Mouse (Mus musculus) neural tube, embryonic 14.5 days (tissue): ENCODE data around the gene Ppp1r12a. TPM values are rescaled to one million over a fixed set of nuclear protein-coding genes. Genes with fewer than 3 reads are reported as not detected.

Experiments
- ATAC-seq: fragments of 200-750 bp; cut with Nextera tagmentation; 2 replicates; pipeline ENCODE4 v1.8.0; 2017; ENCODE audit warnings: low read depth, mild to moderate bottlenecking, moderate TSS enrichment, moderate library complexity
- H3K27ac ChIP-seq: fragments of 300-500 bp; sonication (generic); 2 replicates; pipeline ENCODE4 v1.5.1; 2014; ENCODE audit warnings: low read depth, mild to moderate bottlenecking, control low read depth, low read length, moderate library complexity, mixed read lengths
- H3K27me3 ChIP-seq: fragments of 300-500 bp; sonication (generic); 2 replicates; pipeline ENCODE4 v1.6.1; 2014; ENCODE audit warnings: low read length; ENCODE audit not compliant: control insufficient read depth, insufficient read depth
- H3K36me3 ChIP-seq: fragments of 300-500 bp; sonication (generic); 2 replicates; pipeline ENCODE4 v1.6.1; 2014; ENCODE audit warnings: low read length, mixed read lengths; ENCODE audit not compliant: control insufficient read depth, insufficient read depth
- H3K4me1 ChIP-seq: fragments of 300-500 bp; sonication (generic); 2 replicates; pipeline ENCODE4 v1.6.1; 2014; ENCODE audit warnings: low read length; ENCODE audit not compliant: control insufficient read depth, insufficient read depth
- H3K4me2 ChIP-seq: fragments of 300-500 bp; sonication (generic); 2 replicates; pipeline ENCODE4 v1.6.1; 2014; ENCODE audit warnings: mild to moderate bottlenecking, low read depth, low read length, control low read depth
- H3K4me3 ChIP-seq: fragments of 300-500 bp; sonication (generic); 2 replicates; pipeline ENCODE4 v1.5.1; 2014; ENCODE audit warnings: low read depth, low read length, control low read depth, mixed read lengths
- H3K9ac ChIP-seq: fragments of 300-500 bp; sonication (generic); replicated peaks from 2 replicates; pipeline ENCODE4 v1.6.1; 2014; ENCODE audit warnings: low read depth, mild to moderate bottlenecking, control low read depth, low read length, mixed read lengths
- H3K9me3 ChIP-seq: fragments of 300-500 bp; sonication (generic); 2 replicates; pipeline ENCODE4 v1.6.1; 2016; ENCODE audit warnings: low read length; ENCODE audit not compliant: control insufficient read depth
- WGBS: fragments of 180-500 bp; shearing (Covaris S2); extraction: QIAGEN DNeasy Blood & Tissue Kit; methylation state at CpG from one replicate; pipeline ENCODE4 v1.1.7; 2014; 5-methylcytosine and 5-hydroxymethylcytosine counted together
- polyA plus RNA-seq: library from polyadenylated mRNA; unstranded; fragments of >200 nt; fragmentation: Nextera tagmentation; extraction: Ambion mirVana; gene quantifications from 2 replicates; pipeline ENCODE4 v1.2.1, GENCODE M21; 2014

Ppp1r12a gene
- polyA plus RNA-seq, 1 experiment from 2014 or later, result 81.7 TPM

GRCm38 (mm10) chr10:108155687-108156067 lies 6.3 kb upstream of the Ppp1r12a start:
- H3K4me3 ChIP-seq, result no peak overlapping the region
- no peaks in the 10 kb centered on the region for H3K4me1 ChIP-seq
- no peaks in the 10 kb centered on the region for H3K27me3 ChIP-seq
- no peak overlapping the region for H3K27ac ChIP-seq
- H3K4me2 ChIP-seq, result no peak overlapping the region
- H3K36me3 ChIP-seq, result no peaks in the 10 kb centered on the region
- 90% methylated on average over 7 of the region's 7 CpGs for WGBS
- no peaks in the 10 kb centered on the region for H3K9me3 ChIP-seq
- H3K9ac ChIP-seq, result no peak overlapping the region
- no peak for ATAC-seq

GRCm38 (mm10) chr10:108156128-108156527 lies 5.9 kb upstream of the Ppp1r12a start:
- Histone ChIP-seq H3K27me3 (no peaks in the 10 kb centered on the region), H3K4me3 (no peak overlapping the region), H3K36me3 (no peaks in the 10 kb centered on the region), H3K27ac (no peak overlapping the region), H3K9ac (no peak overlapping the region), H3K4me2 (no peak overlapping the region), H3K4me1 (0 out of 2 replicates have a peak, but pooled peaks cover 3% of the 10 kb centered on the region), H3K9me3 (no peaks in the 10 kb centered on the region)
- ATAC-seq, result no peak
- 89% methylated on average over 3 of the region's 3 CpGs for WGBS

GRCm38 (mm10) chr10:108159002-108159401 lies 3.0 kb upstream of the Ppp1r12a start:
- Histone ChIP-seq H3K27ac (no peak overlapping the region), H3K27me3 (no peaks in the 10 kb centered on the region; the same call in 1 of the 2 replicates), H3K4me2 (no peak overlapping the region), H3K9me3 (no peaks in the 10 kb centered on the region), H3K9ac (no peak overlapping the region), H3K4me1 (peaks cover 8% of the 10 kb centered on the region; the same call in 1 of the 2 replicates), H3K4me3 (no peak overlapping the region), H3K36me3 (no peaks in the 10 kb centered on the region)
- ATAC-seq, result no peak
- WGBS, result 93% methylated on average over 14 of the region's 14 CpGs

GRCm38 (mm10) chr10:108162297-108163020 lies 466 bp downstream of the Ppp1r12a start:
- 1% methylated on average over 62 of the region's 79 CpGs for WGBS
- H3K9ac ChIP-seq, result peak overlapping the region; percentile 99

GRCm38 (mm10) chr10:108163021-108163410 lies 1.0 kb downstream of the Ppp1r12a start:
- Histone ChIP-seq H3K27me3 (no peaks in the 10 kb centered on the region; the same call in 1 of the 2 replicates), H3K9ac (peak overlapping the region; percentile 99), H3K4me2 (peak overlapping the region; percentile 41), H3K4me3 (peak overlapping the region; percentile 99), H3K27ac (peak overlapping the region; percentile 99), H3K9me3 (no peaks in the 10 kb centered on the region), H3K36me3 (no peaks in the 10 kb centered on the region), H3K4me1 (peaks cover 17% of the 10 kb centered on the region)
- WGBS, result under 1% methylated on average over 12 of the region's 12 CpGs
- ATAC-seq, result no peak

More at GRCm38 (mm10) chr10:108162297-108163020, 466 bp downstream of the Ppp1r12a start:
- ATAC-seq, result peak; percentile 62
- peak overlapping the region; percentile 99 for H3K4me3 ChIP-seq
- H3K27ac ChIP-seq, result peak overlapping the region; percentile 99
- H3K4me1 ChIP-seq, result peaks cover 17% of the 10 kb centered on the region
- no peaks in the 10 kb centered on the region for H3K9me3 ChIP-seq
- no peaks in the 10 kb centered on the region; the same call in 1 of the 2 replicates for H3K27me3 ChIP-seq
- peak overlapping the region; percentile 71 for H3K4me2 ChIP-seq
- no peaks in the 10 kb centered on the region for H3K36me3 ChIP-seq

- Histone ChIP-seq H3K9me3 (no peaks in the 10 kb centered on the region; the same call in 1 of the 2 replicates), H3K27ac (no peak overlapping the region), H3K4me3 (peak overlapping the region; percentile 99), H3K4me2 (peak overlapping the region; percentile 41), H3K9ac (peak overlapping the region; percentile 18; the same call in 1 of the 2 replicates), H3K36me3 (no peaks in the 10 kb centered on the region), H3K4me1 (peaks cover 17% of the 10 kb centered on the region), H3K27me3 (no peaks in the 10 kb centered on the region; the same call in 1 of the 2 replicates)
- 38% methylated on average over 3 of the region's 3 CpGs for WGBS
- ATAC-seq, result no peak
These were observed 1.5 kb downstream of the Ppp1r12a start for GRCm38 (mm10) chr10:108163451-108163850.

GRCm38 (mm10) chr10:108167823-108168222 lies 5.8 kb downstream of the Ppp1r12a start:
- Histone ChIP-seq H3K4me1 (peaks cover 15% of the 10 kb centered on the region), H3K36me3 (no peaks in the 10 kb centered on the region), H3K9me3 (no peaks in the 10 kb centered on the region; the same call in 1 of the 2 replicates), H3K4me2 (no peak overlapping the region), H3K27ac (no peak overlapping the region), H3K9ac (no peak overlapping the region), H3K4me3 (no peak overlapping the region), H3K27me3 (no peaks in the 10 kb centered on the region)
- ATAC-seq, result no peak
- 85% methylated on average over 5 of the region's 5 CpGs for whole genome bisulfite sequencing

- WGBS, result 70% methylated on average over 3 of the region's 3 CpGs
- no peak overlapping the region for H3K4me3 ChIP-seq
- no peak overlapping the region for H3K9ac ChIP-seq
- ATAC-seq, result no peak
- H3K36me3 ChIP-seq, result no peaks in the 10 kb centered on the region
- no peaks in the 10 kb centered on the region for H3K27me3 ChIP-seq
- peaks cover 3% of the 10 kb centered on the region; the same call in 1 of the 2 replicates for H3K4me1 ChIP-seq
- no peak overlapping the region for H3K27ac ChIP-seq
- no peaks in the 10 kb centered on the region; the same call in 1 of the 2 replicates for H3K9me3 ChIP-seq
- H3K4me2 ChIP-seq, result no peak overlapping the region
These were observed 8.8 kb downstream of the Ppp1r12a start for GRCm38 (mm10) chr10:108170818-108171217.

GRCm38 (mm10) chr10:108171637-108172036 lies 9.6 kb downstream of the Ppp1r12a start:
- Histone ChIP-seq H3K9me3 (no peaks in the 10 kb centered on the region; the same call in 1 of the 2 replicates), H3K27ac (no peak overlapping the region), H3K4me3 (no peak overlapping the region), H3K27me3 (no peaks in the 10 kb centered on the region), H3K36me3 (no peaks in the 10 kb centered on the region), H3K4me2 (no peak overlapping the region), H3K4me1 (peaks cover 3% of the 10 kb centered on the region; the same call in 1 of the 2 replicates), H3K9ac (no peak overlapping the region)
- WGBS, result 91% methylated on average over 3 of the region's 3 CpGs
- no peak for ATAC-seq
